Mouse (Mus musculus) liver, adult 2 months (tissue): ENCODE measurements around the gene Pygo2.

Source experiments
- CTCF ChIP-seq: fragments of 200-500 bp; IDR thresholded peaks from 2 replicates; pipeline ENCODE4 v1.5.1; 2011; ENCODE audit warnings: low read depth, low read length, control low read depth
- POLR2A ChIP-seq: fragments of 200-500 bp; IDR thresholded peaks from 2 replicates; pipeline ENCODE4 v1.6.1; 2011; ENCODE audit warnings: low read length, control low read depth; ENCODE audit not compliant: insufficient read depth; ENCODE audit errors: extremely low read depth

GRCm38 (mm10) chr3:89386438-89387420 is 43.3 kb upstream of the Pygo2 start:
- TF ChIP-seq CTCF (no peak), POLR2A (no peak)
